Mouse (Mus musculus) layer of hippocampus, postnatal 36 days (tissue): ENCODE results near the gene Ermp1. TPM values are rescaled to one million over a fixed set of nuclear protein-coding genes. Genes with fewer than 3 reads are reported as not detected.

Experiments
- DNase-seq, 2 experiments: peaks; one replicate each; pipeline ENCODE4 v3.0.0; 2022
- total RNA-seq, 2 experiments: library from RNA; stranded (reverse); gene quantifications; 2 replicates each; pipeline ENCODE4 v1.2.3; 2021

Ermp1 gene
- total RNA-seq: 10 to 100 TPM; 53.5 to 61.2 TPM

DNA sequence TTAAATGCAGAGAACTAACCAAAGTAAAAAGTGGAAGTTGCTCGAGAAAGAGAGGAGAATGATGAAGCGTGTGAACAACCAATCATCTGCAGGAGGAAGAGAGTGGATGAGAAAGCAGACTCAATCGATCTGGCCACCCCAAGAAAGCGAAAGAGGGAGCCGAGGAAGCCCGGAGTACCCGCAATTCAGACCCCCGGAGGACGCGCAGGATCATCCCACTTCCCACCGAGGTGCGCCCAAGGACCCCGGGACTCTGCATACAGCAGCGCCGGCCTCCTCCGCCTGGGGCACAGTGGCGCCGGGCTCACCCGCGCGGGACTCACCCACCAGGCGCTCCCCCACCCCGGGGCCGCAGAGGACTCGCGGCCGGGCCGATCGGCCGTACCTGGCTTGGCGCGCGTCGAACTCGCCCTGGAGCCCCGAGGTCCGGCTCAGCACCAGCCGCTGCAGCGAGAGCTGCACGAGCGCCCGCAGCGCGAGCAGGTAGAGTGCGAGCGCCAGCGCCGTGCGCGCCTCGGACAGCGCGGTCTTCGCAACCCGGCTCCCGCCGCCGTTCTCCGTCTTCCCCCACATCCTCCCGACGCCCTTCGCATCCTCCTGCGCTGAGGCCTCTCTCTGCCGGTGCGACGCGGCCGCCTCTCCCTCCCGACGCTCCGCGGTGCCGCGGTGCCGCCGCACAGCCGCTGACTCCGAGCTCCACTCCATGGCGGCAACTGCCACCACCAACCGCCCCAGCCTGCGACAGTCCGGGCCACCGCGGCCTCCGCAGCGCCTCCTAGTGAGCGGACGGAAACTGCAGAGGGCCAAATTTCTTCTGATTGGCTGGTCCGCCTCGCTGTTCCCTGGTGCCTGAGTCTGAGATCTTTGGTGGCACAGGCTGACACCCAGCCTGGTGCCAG lies at the start of gene Ermp1:
Gene Ermp1 (minus strand): TSS at position 765 of the 899 bp plus-strand sequence.
- peak; percentile 97 to 99 for DNase-seq

DNA sequence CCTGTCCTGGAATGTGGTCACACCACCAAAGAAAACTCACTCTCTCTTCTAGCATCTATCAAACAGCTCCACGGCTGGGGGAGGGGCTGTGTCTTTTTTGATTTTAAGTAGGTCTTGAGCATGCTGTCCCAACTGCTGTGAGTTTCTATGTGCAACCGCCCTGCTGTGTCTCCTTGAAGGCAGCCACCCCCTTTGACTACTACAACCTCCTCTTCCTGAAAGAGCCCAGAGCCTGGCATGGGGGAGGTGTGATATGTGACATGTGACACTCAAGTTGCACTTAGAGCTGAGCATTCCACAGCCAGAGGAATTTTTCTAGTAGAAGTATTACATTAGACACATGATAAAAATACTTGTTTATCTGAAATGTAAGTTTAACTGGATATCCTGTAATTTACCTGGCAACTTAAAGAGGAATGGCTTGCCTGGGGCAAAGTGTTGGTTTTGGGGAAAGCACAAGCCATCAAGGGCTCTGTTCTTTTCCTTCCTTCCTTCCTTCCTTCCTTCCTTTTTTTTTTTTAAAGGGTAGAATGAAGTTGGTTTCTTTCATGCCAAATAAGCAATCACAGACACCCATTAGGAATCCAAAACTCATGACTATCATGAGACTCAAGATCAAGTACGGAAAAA lies 49.1 kb upstream of the Ermp1 start, which contains the start of gene Mlana:
Gene Mlana (plus strand): TSS at position 580 of the 630 bp plus-strand sequence.
- DNase-seq: no peak

DNA sequence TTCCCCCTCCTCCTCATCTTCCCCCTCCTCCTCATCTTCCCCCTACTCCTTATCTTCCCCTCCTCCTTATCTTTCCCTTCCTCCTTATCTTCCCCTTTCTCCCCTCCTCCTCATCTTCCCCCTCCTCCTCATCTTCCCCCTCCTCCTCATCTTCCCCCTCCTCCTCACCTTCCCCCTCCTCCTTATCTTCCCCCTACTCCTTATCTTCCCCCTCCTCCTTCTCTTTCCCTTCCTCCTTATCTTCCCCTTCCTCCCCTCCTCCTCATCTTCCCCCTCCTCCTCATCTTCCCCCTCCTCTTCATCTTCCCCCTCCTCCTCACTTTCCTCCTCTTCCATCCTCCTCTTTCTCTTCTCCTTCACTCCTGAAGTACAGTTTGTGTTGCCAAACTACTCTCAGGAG lies 48.6 kb upstream of the Ermp1 start:
- DNase-seq: no peak

DNA sequence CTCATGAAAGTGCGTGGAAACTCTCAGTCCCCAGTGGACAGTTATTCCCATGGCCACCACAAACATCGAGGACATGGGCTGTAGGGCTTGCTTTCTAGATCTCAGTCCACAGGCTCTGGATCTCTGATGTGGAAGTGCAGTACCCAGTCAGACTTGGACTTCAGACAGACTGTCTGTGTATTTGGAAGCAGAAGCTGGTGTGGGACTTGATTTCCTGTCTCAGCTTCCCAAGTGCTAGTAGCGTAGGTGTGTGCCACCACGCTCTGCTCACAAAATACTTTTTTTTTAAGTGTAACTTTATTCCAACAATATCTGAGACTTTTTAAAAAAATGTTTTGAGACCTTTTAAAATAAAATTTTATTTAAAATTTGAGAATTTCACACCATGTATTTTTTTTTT lies 48.1 kb upstream of the Ermp1 start:
- no peak for DNase-seq

DNA sequence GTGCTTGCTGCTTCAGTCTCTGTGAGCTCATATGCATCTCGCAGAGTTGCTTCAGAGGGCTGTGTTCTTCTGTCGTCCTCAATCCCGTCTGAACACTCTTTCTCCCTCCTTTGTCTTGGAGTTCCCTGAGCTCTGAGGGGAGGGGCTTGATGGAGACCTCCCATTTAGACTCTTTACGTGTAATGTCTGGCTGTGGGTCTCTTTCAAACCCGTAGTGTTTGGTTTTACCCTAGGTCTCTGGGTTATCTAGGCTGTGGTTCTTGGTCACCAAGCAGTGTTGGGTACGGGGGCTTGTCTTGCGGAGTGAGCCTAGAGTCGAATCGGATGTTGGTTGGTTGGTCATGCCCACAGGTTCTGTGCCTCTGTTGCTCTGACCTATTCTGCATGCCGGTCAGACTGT lies 46.9 kb upstream of the Ermp1 start:
- DNase-seq: no peak

- DNase-seq: peak; percentile 78 to 80
Observed at GRCm38 (mm10) chr19:29683844-29684540, 35.8 kb upstream of the Ermp1 start.

GRCm38 (mm10) chr19:29680182-29681152 lies 32.3 kb upstream of the Ermp1 start:
- DNase-seq: no peak

- DNase-seq: peak in 1 of 2 experiments; percentile 14
Observed at GRCm38 (mm10) chr19:29678181-29678778, 30.1 kb upstream of the Ermp1 start.

- no peak for DNase-seq
Observed at GRCm38 (mm10) chr19:29676479-29677193, 28.4 kb upstream of the Ermp1 start.

DNA sequence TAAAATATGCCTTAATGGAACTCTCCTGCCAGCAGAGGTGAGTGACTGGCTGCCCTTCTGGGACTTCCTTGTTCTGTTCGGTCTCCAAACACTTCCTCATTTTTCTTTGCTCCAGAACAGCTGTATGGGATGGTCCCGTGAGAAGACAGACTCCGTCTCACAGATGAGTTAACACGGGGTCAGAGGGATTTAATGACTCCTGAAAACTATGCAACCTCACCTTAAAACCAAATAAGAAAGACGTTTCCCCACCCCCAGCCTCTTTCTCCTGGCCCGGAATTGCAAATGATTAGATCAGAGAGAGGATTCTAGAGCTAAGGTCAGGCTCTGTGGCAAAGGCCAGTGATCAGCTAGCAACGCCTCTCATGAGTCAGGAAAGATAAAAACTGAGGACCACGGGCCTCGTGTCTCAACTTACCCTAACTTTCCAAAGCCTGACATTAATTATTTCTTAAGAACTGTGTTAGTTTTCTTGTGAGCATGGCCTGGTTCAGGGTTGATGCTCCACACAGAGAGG lies 27.4 kb upstream of the Ermp1 start:
- DNase-seq: no peak

- DNase-seq: no peak
Observed at GRCm38 (mm10) chr19:29674946-29675345, 26.7 kb upstream of the Ermp1 start.

GRCm38 (mm10) chr19:29672660-29673059 lies 24.4 kb upstream of the Ermp1 start:
- DNase-seq: no peak

GRCm38 (mm10) chr19:29671160-29671559 lies 22.9 kb upstream of the Ermp1 start:
- no peak for DNase-seq

GRCm38 (mm10) chr19:29670247-29670646 lies 22.0 kb upstream of the Ermp1 start:
- DNase-seq: no peak

- no peak for DNase-seq
Observed at GRCm38 (mm10) chr19:29668135-29668534, 19.9 kb upstream of the Ermp1 start.

DNA sequence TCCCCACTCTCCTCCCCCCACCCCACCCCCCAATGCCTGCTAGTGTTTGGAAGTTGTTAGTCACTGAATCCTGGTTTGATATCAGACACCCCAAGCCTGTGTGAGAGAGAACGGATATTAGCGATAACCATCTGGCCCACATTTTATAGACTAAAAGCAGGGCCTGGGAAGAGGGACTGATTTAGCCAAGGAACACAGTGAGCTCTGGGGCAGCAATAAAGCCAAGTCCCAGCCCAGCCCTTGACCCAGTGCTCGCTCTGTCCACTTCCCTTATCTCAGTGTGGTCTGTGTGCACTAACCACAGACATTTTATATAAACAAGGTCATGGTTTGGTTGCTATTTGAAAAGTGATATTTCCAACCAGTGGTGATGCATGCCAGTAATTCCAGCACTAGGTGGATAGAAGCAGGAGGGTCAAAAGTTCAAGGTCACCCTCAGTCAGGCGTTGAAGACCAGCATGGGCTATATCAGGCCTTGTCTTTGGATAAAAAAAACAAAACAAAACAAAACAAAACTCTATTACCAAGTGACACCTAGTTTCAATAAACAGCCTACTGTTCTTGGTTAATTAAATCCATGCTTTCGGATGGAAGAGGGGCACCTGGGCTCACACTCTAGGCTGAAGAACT lies 18.9 kb upstream of the Ermp1 start:
- DNase-seq: no peak

DNA sequence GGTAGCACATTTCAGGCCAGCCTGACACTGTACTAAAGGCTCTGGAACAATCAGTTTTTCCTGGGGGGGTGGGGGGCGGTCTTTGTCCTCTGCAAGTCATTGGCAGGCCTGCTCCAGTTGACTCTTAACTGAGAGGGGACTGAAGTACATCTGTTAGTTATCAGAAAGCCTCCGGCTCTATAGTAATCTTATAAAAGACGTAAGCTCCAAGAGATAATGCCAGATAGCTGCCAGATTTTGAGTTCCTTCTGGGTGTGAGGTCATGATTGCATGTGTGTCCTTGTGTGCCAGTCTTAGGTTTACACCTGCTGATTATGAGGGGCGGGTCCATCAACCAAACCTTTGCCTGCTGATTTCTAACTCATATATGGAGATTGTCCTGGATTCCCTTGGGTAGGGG lies 17.9 kb upstream of the Ermp1 start:
- no peak for DNase-seq

- no peak for DNase-seq
Observed at GRCm38 (mm10) chr19:29664934-29665333, 16.7 kb upstream of the Ermp1 start.

DNA sequence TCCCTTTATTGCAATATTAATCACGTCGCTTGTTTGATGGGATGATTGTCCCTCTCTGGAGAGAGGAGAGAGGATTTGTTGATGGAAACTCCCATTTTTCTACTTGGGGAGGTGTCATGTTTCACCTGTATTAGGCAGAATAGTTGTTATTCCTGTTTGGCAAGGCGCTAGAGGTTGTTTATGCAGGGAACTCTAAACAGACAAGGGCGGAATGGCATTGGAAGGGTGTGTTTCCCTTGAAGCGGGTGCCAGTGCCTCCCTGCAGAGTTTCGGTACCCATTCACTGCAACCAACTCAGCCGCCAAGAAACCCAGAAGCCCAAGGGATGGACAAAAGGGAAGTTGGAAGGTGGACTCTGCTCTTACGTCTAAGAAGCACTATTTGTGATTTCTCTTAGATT lies 15.6 kb upstream of the Ermp1 start:
- DNase-seq: no peak

DNA sequence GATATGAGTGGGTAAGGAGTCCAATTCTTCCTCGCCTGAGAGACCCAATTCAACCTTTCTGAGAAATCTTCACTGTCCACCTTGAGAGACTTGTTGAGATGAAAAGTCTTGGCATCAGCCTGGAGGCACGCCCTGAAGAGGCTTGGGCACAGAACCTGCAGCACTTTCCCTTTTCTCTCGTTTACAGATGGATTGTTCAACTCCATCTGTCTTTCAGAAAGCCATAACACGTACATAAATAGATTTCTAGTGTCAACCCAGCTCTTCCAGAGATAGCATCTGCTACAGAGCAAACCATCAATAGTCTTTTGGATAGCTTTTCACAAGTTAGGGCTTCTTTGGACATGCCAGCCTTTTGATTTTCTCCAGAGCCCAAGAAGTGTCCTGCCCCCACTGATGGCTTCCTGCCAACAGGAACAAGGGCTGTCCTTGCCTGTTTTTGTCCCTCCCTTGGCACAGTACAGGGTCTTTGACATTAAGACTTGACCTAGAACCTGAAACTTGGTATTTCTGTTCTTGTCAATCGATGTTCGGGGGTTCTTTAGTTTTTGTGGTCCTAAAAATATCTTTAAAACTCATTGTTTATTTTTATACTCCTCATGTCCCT lies 13.9 kb upstream of the Ermp1 start:
- peak in 1 of 2 experiments; percentile 24 for DNase-seq
